Mouse (Mus musculus): ENCODE results near the gene C3. TPM values are rescaled to one million over a fixed set of nuclear protein-coding genes. Genes with fewer than 3 reads are reported as not detected.

C3 gene
- polyA plus RNA-seq (2015; fragmentation: Nextera tagmentation; extraction: Ambion mirVana): 9.3 and 9.8 TPM in 2 replicates

DNA sequence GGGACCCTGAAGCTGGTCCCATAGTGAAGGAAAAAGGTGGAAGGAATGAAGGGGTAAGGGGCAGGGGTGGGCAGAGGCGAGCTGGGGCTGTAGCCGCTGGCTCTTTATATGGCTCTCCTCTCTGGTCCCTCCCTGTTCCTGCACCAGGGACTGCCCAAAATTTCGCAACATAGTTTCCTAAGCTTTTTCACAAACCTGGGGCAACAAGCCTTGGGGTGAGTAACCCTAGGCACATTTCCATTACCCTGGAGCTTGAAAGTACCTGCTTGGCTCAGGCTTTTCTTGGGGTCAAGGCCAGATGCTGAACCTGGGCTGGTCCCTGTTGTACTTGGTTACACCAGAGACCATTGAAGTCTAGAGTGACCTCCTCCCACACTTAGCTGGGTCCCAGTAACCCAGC is at the start of gene C3:
Gene C3, minus strand, starts transcription at position 123 of the 400 bp plus-strand sequence.
- H3K27me3 ChIP-seq (ENCODE audit: control insufficient read depth, insufficient read depth, low read length): no peaks in the 10 kb centered on the region
- H3K36me3 ChIP-seq (ENCODE audit: control insufficient read depth, insufficient read depth, low read length): no peaks in the 10 kb centered on the region
- DNase-seq (ENCODE audit: low spot score) (no peak), ATAC-seq (ENCODE audit: low FRiP score, low TSS enrichment) (no peak)
- H3K4me3 ChIP-seq (ENCODE audit: low read depth, low read length): no peak within 1 kb of the TSS
- H3K9ac ChIP-seq (ENCODE audit: low read length): no peak within 1 kb of the TSS
- H3K27ac ChIP-seq (replicated peaks): no peak within 1 kb of the TSS
- H3K9me3 ChIP-seq (ENCODE audit: control insufficient read depth, low read length): no peaks in the 10 kb centered on the region
- 75% methylated on average over 3 of the region's 3 CpGs for WGBS
- no peak within 1 kb of the TSS for H3K4me2 ChIP-seq (replicated peaks; ENCODE audit: low read depth)
- no peak for TF ChIP-seq EP300 (optimal IDR thresholded peaks at IDR 0.05)
- TF ChIP-seq CTCF (IDR thresholded peaks at IDR 0.05; ENCODE audit: low read depth): no peak
- H3K4me1 ChIP-seq (replicated peaks; ENCODE audit: control insufficient read depth, insufficient read depth): peaks cover 4% of the 10 kb centered on the region

DNA sequence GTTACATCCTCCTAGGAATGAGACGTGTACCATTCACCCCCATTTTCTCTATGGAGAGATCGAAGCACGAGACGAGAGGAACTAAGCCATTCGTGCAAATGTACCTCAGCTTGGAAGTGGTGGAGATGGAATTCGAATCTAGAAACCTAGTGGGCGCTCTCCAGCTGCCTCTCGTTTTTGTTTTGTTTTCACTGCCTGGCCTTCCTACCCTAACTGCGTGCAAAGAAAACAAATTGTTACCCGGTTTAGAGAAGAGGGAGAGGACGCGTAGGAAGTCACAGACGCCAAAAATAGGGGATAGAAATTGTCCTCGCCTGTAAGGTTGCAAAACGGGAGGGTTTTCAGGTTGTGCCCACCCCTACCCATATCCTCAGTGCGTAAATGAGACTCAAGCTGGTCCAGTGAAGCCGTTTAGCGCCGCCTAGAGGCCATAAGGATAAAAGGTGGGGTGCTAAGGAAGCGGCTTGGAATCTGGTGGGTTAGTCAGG is 48.7 kb upstream of the C3 start:
- Histone ChIP-seq H3K9ac (ENCODE audit: low read length) (no peak overlapping the region), H3K4me3 (ENCODE audit: low read depth, low read length) (peak overlapping the region; percentile 65), H3K27ac (replicated peaks) (0 out of 2 replicates have a peak overlapping the region, but pooled peaks have one; percentile 8), H3K27me3 (ENCODE audit: control insufficient read depth, insufficient read depth, low read length) (no peaks in the 10 kb centered on the region), H3K9me3 (ENCODE audit: control insufficient read depth, low read length) (no peaks in the 10 kb centered on the region), H3K36me3 (ENCODE audit: control insufficient read depth, insufficient read depth, low read length) (no peaks in the 10 kb centered on the region), H3K4me1 (replicated peaks; ENCODE audit: control insufficient read depth, insufficient read depth) (no peaks in the 10 kb centered on the region; the same call in 1 of the 2 replicates), H3K4me2 (replicated peaks; ENCODE audit: low read depth) (peak overlapping the region; percentile 80)
- peak; percentile 72 for DNase-seq (ENCODE audit: low spot score)
- ATAC-seq (ENCODE audit: low FRiP score, low TSS enrichment): peak; percentile 44
- WGBS: under 1% methylated on average over 20 of the region's 20 CpGs
- peak; percentile 91 for TF ChIP-seq CTCF (IDR thresholded peaks at IDR 0.05; ENCODE audit: low read depth)
- TF ChIP-seq EP300 (optimal IDR thresholded peaks at IDR 0.05): no peak

DNA sequence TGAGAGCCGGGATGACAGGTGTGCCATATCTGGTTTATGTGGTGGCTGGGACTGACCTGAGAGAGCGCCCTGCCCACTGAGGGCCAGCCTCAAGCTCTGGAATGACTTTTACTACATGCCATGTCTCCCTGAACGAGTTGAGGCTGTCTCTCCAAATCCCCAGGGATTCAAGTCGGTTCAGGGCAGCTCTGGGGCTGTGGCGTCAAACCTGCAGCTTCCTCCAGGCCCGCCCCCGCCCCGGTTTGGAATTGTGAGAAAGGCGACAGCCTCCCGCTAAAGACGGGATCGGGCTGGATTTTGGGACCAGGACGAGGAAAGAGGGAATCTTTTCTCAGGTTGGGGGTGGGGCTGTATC is 48.0 kb upstream of the C3 start:
- no peaks in the 10 kb centered on the region for H3K36me3 ChIP-seq (ENCODE audit: control insufficient read depth, insufficient read depth, low read length)
- H3K4me3 ChIP-seq (ENCODE audit: low read depth, low read length): peak overlapping the region; percentile 65
- no peak for TF ChIP-seq EP300 (optimal IDR thresholded peaks at IDR 0.05)
- TF ChIP-seq CTCF (IDR thresholded peaks at IDR 0.05; ENCODE audit: low read depth): no peak
- no peaks in the 10 kb centered on the region; the same call in 1 of the 2 replicates for H3K4me1 ChIP-seq (replicated peaks; ENCODE audit: control insufficient read depth, insufficient read depth)
- whole genome bisulfite sequencing: under 1% methylated on average over 13 of the region's 13 CpGs
- peak overlapping the region; percentile 80 for H3K4me2 ChIP-seq (replicated peaks; ENCODE audit: low read depth)
- H3K27me3 ChIP-seq (ENCODE audit: control insufficient read depth, insufficient read depth, low read length): no peaks in the 10 kb centered on the region
- ATAC-seq (ENCODE audit: low FRiP score, low TSS enrichment): 0 out of 2 replicates have a peak, but pooled peaks have one; percentile 12
- H3K9ac ChIP-seq (ENCODE audit: low read length): peak overlapping the region; percentile 51
- H3K27ac ChIP-seq (replicated peaks): peak overlapping the region; percentile 69
- H3K9me3 ChIP-seq (ENCODE audit: control insufficient read depth, low read length): no peaks in the 10 kb centered on the region
- peak; percentile 30 for DNase-seq (ENCODE audit: low spot score)

DNA sequence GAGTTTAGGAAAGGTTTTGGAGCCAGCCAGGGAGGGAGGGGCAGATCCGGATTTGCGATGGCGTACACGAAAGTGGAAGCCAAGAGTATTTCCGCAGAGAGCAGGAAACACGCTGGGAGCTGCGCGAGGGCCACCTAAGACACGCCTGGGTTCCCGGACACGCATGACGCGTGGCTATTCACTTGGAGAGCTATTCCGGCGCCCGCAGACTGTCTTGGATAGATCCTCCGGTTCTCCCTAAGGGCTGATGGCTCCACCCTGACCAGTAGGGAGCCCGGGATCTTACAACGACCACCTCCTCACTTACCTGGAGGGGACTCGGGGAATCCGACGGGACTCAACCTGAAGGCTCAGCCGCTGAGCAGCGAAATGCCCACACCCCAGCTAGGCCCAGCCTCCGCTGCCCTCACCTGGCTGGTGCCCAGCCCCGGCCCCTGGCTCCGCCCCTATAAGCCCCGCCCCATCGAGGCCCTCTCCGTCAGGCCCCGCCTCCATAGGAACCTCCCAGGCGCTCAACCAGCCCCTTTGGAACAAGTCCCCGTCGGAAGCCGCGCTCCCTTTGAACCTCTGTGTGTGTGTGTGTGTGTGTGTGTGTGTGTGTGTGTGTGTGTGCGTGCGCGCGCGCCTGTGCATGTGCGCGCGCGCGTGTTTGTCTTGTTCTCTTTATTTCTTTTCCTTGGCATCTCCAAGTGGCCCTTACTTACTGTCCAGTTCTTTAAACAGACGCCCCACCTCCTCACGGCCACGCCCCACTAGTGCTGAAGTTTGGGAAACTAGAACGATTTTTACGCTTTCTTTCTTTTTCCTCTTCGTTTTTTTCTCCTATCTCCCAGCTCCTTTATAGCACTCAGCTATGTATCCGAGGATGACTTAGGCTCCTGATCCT is 47.4 kb upstream of the C3 start:
- peak overlapping the region; percentile 73 for H3K9ac ChIP-seq (ENCODE audit: low read length)
- H3K27ac ChIP-seq (replicated peaks): peak overlapping the region; percentile 89
- 2% methylated on average over 44 of the region's 53 CpGs for WGBS
- no peaks in the 10 kb centered on the region for H3K9me3 ChIP-seq (ENCODE audit: control insufficient read depth, low read length)
- H3K36me3 ChIP-seq (ENCODE audit: control insufficient read depth, insufficient read depth, low read length): no peaks in the 10 kb centered on the region
- H3K4me3 ChIP-seq (ENCODE audit: low read depth, low read length): peak overlapping the region; percentile 65
- DNase-seq (ENCODE audit: low spot score): peak; percentile 98
- TF ChIP-seq EP300 (optimal IDR thresholded peaks at IDR 0.05) (no peak), CTCF (IDR thresholded peaks at IDR 0.05; ENCODE audit: low read depth) (peak; percentile 3; the same call in 1 of the 2 replicates)
- ATAC-seq (ENCODE audit: low FRiP score, low TSS enrichment): peak; percentile 93
- H3K27me3 ChIP-seq (ENCODE audit: control insufficient read depth, insufficient read depth, low read length): no peaks in the 10 kb centered on the region
- H3K4me2 ChIP-seq (replicated peaks; ENCODE audit: low read depth): peak overlapping the region; percentile 80
- H3K4me1 ChIP-seq (replicated peaks; ENCODE audit: control insufficient read depth, insufficient read depth): no peaks in the 10 kb centered on the region; the same call in 1 of the 2 replicates

DNA sequence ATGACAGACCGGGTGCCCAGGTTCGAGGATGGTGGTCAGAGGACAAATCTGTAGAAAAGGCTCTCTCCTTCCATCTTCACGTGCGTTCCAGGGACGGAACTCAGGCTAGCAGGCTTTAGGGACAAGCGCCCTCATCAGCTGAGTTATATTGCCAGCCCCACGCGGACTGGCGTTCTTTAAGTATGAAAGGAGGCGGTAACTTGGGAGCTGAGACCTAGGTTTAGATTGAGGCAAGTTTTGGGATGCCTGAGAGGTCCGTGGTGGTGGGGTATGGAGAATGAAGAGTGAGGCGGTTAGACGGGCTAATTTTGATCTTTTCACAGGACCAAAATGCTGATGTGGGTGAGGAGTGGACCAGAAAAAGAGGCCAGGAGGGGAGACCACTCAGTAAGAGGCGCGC is 46.8 kb upstream of the C3 start:
- Histone ChIP-seq H3K4me3 (ENCODE audit: low read depth, low read length) (peak overlapping the region; percentile 65), H3K9ac (ENCODE audit: low read length) (peak overlapping the region; percentile 73), H3K27me3 (ENCODE audit: control insufficient read depth, insufficient read depth, low read length) (no peaks in the 10 kb centered on the region), H3K4me2 (replicated peaks; ENCODE audit: low read depth) (peak overlapping the region; percentile 80), H3K36me3 (ENCODE audit: control insufficient read depth, insufficient read depth, low read length) (no peaks in the 10 kb centered on the region), H3K27ac (replicated peaks) (peak overlapping the region; percentile 89), H3K4me1 (replicated peaks; ENCODE audit: control insufficient read depth, insufficient read depth) (no peaks in the 10 kb centered on the region; the same call in 1 of the 2 replicates), H3K9me3 (ENCODE audit: control insufficient read depth, low read length) (no peaks in the 10 kb centered on the region)
- no peak for ATAC-seq (ENCODE audit: low FRiP score, low TSS enrichment)
- TF ChIP-seq EP300 (optimal IDR thresholded peaks at IDR 0.05) (no peak), CTCF (IDR thresholded peaks at IDR 0.05; ENCODE audit: low read depth) (no peak; the same call in 1 of the 2 replicates)
- no peak for DNase-seq (ENCODE audit: low spot score)
- 4% methylated on average over 15 of the region's 15 CpGs for WGBS

All from stomach, postnatal 0 days (tissue).